Mouse (Mus musculus): ENCODE measurements at regions not wholly inside any gene's neighbourhood (a gene's known extent, or its start where the extent isn't known, plus 50 kb on each side); places are given as distances from the start of the nearest gene placed in this dataset.
"Not testable (repeated sequence)": the region's sequence is repeated elsewhere in the genome, so short reads cannot be mapped to it uniquely, and the experiment has no call there.

DNA sequence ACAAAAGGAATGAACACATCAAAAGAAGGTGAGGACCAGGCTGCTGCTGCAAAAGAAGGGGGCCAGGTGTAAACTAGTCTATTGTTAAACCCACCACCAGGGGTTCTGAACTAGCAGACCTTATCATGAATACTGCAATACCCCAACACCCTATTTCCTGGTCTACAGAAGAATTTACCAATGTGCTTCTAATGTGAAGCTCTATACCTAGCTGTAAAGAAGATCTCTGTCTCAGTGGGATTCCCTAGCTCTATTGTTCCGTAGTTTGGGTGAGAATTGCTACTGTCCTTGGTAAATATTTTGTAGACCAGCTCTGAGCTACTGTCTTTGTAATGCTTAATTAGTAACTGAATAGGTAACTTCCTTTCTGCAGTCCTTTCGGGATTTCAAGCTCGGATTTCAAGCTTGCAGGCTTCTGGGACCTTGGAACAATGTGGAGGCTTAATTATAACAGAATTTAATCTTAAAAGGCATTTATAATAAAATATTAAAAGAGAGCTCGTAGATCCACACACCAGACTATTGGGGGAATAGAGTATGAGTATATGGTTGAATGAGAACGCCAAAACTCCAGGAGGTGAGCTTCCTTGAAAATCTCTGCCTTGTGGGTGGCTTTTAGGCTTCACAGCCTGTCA, 238.5 kb downstream of the Gm8797 start:
- TF ChIP-seq CTCF (IDR thresholded peaks at IDR 0.05; ENCODE audit: control insufficient read depth, insufficient read depth, insufficient replicate concordance, low read depth, low read length); POLR2A (IDR thresholded peaks at IDR 0.05; ENCODE audit: control insufficient read depth, low read depth, low read length): not testable (repeated sequence)
